Comparison of ENCODE assay signal across 22 mouse cellular contexts in genomic region chr17:13711173-13711572, GRCm38 (mm10). TPM values are rescaled to one million over a fixed set of nuclear protein-coding genes. Genes with fewer than 3 reads are reported as not detected.
DNase-seq lines count a peak whose midpoint lies in the region; ATAC-seq and TF ChIP-seq lines count a peak whose summit lies in the region.
"Had no signal": no experiment of that assay in that cellular context is flagged by ENCODE, and none has a peak within 500 bp of the region (broad histone marks: within the 10 kb centered on the region; RNA-seq: fewer than 3 reads in every experiment).

No protein-coding gene starts in this region.

- WGBS in lung, postnatal 0 days: 70% methylated on average over 5 of the region's 5 CpGs

- in situ Hi-C loops in ES-E14 (cut with MboI; ENCODE audit: low sequenced_read_pairs in 2 of 2, unreplicated experiment in 2 of 2): no loop called here

- no peak for DNase-seq in cerebellum, postnatal 4 days (ENCODE audit: low spot score in 2 of 2)
- no peak for DNase-seq in ES-E14 (ENCODE audit: low read depth, low spot score)
- peak; percentile 83 for DNase-seq in brain, adult 2 months (ENCODE audit: low read depth, low spot score)
- DNase-seq in cerebellum, adult 9-11 months: peak; percentile 68
- DNase-seq in kidney, postnatal 14 days: no peak
- DNase-seq in lung, postnatal 0 days (ENCODE audit: low spot score): no peak
- DNase-seq: forebrain, postnatal 0 days; heart, postnatal 36 days; layer of hippocampus, postnatal 36 days; left cerebral cortex, postnatal 4 days; lung, adult 2 months; lung, postnatal 36 days; right cerebral cortex, adult 18-20 months; thymus, postnatal 25 days had no signal

- no peak overlapping the region for H3K4me3 ChIP-seq in ES-E14 (ENCODE audit: insufficient read depth in 1 of 2, low read depth in 1 of 2, low read length in 2 of 2, poor library complexity in 1 of 2, severe bottlenecking in 1 of 2)
- H3K4me3 ChIP-seq in lung, postnatal 0 days (ENCODE audit: low read depth, low read length): no peak overlapping the region
- H3K4me3 ChIP-seq: embryonic facial prominence, embryonic 15.5 days; hindbrain, embryonic 15.5 days; neural tube, embryonic 12.5 days had no signal

- H3K9ac ChIP-seq in ES-E14 (ENCODE audit: insufficient read depth, low read depth, low read length, poor library complexity, severe bottlenecking): no peak overlapping the region
- H3K9ac ChIP-seq in lung, postnatal 0 days (replicated peaks; ENCODE audit: low read depth): no peak overlapping the region
- H3K9ac ChIP-seq: embryonic facial prominence, embryonic 15.5 days; forebrain, postnatal 0 days; hindbrain, embryonic 15.5 days; neural tube, embryonic 12.5 days had no signal

- TF ChIP-seq CTCF in lung, postnatal 0 days (IDR thresholded peaks at IDR 0.05): no peak

- peaks cover 0 to 4% of the 10 kb centered on the region in 2 experiments; a peak in 1 of 4 replicates for H3K4me1 ChIP-seq in ES-E14 (ENCODE audit: control insufficient read depth in 2 of 2, insufficient read depth in 2 of 2, low read length in 2 of 2, poor library complexity in 1 of 2)
- H3K4me1 ChIP-seq in lung, postnatal 0 days (ENCODE audit: insufficient read depth, low read depth, low read length): no peaks in the 10 kb centered on the region; the same call in 1 of the 2 replicates
- H3K4me1 ChIP-seq: hindbrain, embryonic 15.5 days; neural tube, embryonic 12.5 days had no signal

- ATAC-seq in cerebellum, adult (ENCODE audit: insufficient number of reproducible peaks, low FRiP score, low TSS enrichment): peak; percentile 66
- ATAC-seq in monocyte, adult 5-6 weeks (replicated peaks; ENCODE audit: insufficient number of reproducible peaks, low FRiP score, low TSS enrichment, poor library complexity, severe bottlenecking): no peak
- no peak for ATAC-seq in lung, postnatal 0 days
- ATAC-seq: forebrain, postnatal 0 days; intestine, embryonic 16.5 days had no signal

- no peaks in the 10 kb centered on the region for H3K9me3 ChIP-seq in ES-E14 (ENCODE audit: control insufficient read depth, insufficient read depth, low read depth, low read length)
- H3K9me3 ChIP-seq in lung, postnatal 0 days (ENCODE audit: low read length): no peaks in the 10 kb centered on the region
- H3K9me3 ChIP-seq: embryonic facial prominence, embryonic 15.5 days; hindbrain, embryonic 15.5 days; neural tube, embryonic 12.5 days had no signal

- no peaks in the 10 kb centered on the region for H3K27me3 ChIP-seq in lung, postnatal 0 days (replicated peaks; ENCODE audit: insufficient read depth, low read length)
- H3K27me3 ChIP-seq: embryonic facial prominence, embryonic 15.5 days; hindbrain, embryonic 15.5 days; neural tube, embryonic 12.5 days had no signal

- no peak overlapping the region for H3K27ac ChIP-seq in ES-E14 (ENCODE audit: insufficient read depth, low read depth, low read length, poor library complexity, severe bottlenecking)
- no peak overlapping the region for H3K27ac ChIP-seq in lung, postnatal 0 days (ENCODE audit: low read length)
- H3K27ac ChIP-seq: embryonic facial prominence, embryonic 15.5 days; hindbrain, embryonic 15.5 days; neural tube, embryonic 12.5 days had no signal

- TF ChIP-seq EP300 in lung, postnatal 0 days (IDR thresholded peaks at IDR 0.05): no peak

- H3K4me2 ChIP-seq in lung, postnatal 0 days (replicated peaks; ENCODE audit: low read depth, low read length): no peak overlapping the region
- H3K4me2 ChIP-seq: embryonic facial prominence, embryonic 15.5 days; hindbrain, embryonic 15.5 days; liver, embryonic 11.5 days; neural tube, embryonic 12.5 days had no signal

- no peaks in the 10 kb centered on the region for H3K36me3 ChIP-seq in ES-E14 (ENCODE audit: control insufficient read depth, insufficient read depth, low read length, poor library complexity, severe bottlenecking)
- no peaks in the 10 kb centered on the region for H3K36me3 ChIP-seq in lung, postnatal 0 days (ENCODE audit: insufficient read depth, low read length)
- H3K36me3 ChIP-seq: embryonic facial prominence, embryonic 15.5 days; hindbrain, embryonic 15.5 days; neural tube, embryonic 12.5 days had no signal

TF ChIP-seq in ES-E14, 5 proteins besides CTCF, POLR2A, EP300 and RAD21:
- TF ChIP-seq ZNF384 (IDR thresholded peaks at IDR 0.05; ENCODE audit: low read depth, low read length): peak; percentile 85
- TF ChIP-seq MAFK (IDR thresholded peaks at IDR 0.05; ENCODE audit: insufficient read depth, low read depth, low read length): no peak
- TF ChIP-seq HCFC1 (IDR thresholded peaks at IDR 0.05; ENCODE audit: borderline replicate concordance, insufficient read depth, low read length): no peak
- TF ChIP-seq CHD2 (IDR thresholded peaks at IDR 0.05; ENCODE audit: low read depth, low read length): no peak
- no peak for TF ChIP-seq ZC3H11A (IDR thresholded peaks at IDR 0.05; ENCODE audit: borderline replicate concordance, low read depth, low read length)

RNA-seq across cellular contexts. Expression of gene Afdn, which starts 49.2 kb away (rescaled TPM):
- total RNA-seq in ES-E14 (2012; rRNA removed): 92.4 and 127 TPM in 2 replicates
- total RNA-seq in monocyte, adult 5-6 weeks (2017): 116 to 154 TPM (median 126 TPM) in 3 replicates
- polyA plus RNA-seq in lung, postnatal 0 days (2015; fragmentation: Nextera tagmentation; extraction: Ambion mirVana): 148 and 161 TPM in 2 replicates

RNA-seq across cellular contexts. Expression of gene Tcte2, which starts 50.5 kb away (rescaled TPM):
- 3.3 and 5.8 TPM in 2 replicates for total RNA-seq in ES-E14 (2012; rRNA removed)
- total RNA-seq in monocyte, adult 5-6 weeks (2017): 0.39 TPM in 1 of 3 replicates, not detected in the others
- 3.9 and 4.4 TPM in 2 replicates for polyA plus RNA-seq in lung, postnatal 0 days (2015; fragmentation: Nextera tagmentation; extraction: Ambion mirVana)
- total RNA-seq: megakaryocyte-erythroid progenitor cell, adult 5-6 weeks had no signal

Comparison
In these comparisons a context has a peak if more than half of its experiments do, and no peak if none do; other contexts are left out.
1. DNase-seq: peak in brain, adult 2 months (single experiment) and cerebellum, adult 9-11 months (single experiment); none in cerebellum, postnatal 4 days (0 of 2), ES-E14 (single experiment), kidney, postnatal 14 days (single experiment) and lung, postnatal 0 days (single experiment).